Mouse (Mus musculus): ENCODE results near the gene Rgs8. TPM values are rescaled to one million over a fixed set of nuclear protein-coding genes. Genes with fewer than 3 reads are reported as not detected.

The Rgs8 gene
- total and polyA plus RNA-seq, 3 experiments, result 0.06 TPM; not detected in 2

DNA sequence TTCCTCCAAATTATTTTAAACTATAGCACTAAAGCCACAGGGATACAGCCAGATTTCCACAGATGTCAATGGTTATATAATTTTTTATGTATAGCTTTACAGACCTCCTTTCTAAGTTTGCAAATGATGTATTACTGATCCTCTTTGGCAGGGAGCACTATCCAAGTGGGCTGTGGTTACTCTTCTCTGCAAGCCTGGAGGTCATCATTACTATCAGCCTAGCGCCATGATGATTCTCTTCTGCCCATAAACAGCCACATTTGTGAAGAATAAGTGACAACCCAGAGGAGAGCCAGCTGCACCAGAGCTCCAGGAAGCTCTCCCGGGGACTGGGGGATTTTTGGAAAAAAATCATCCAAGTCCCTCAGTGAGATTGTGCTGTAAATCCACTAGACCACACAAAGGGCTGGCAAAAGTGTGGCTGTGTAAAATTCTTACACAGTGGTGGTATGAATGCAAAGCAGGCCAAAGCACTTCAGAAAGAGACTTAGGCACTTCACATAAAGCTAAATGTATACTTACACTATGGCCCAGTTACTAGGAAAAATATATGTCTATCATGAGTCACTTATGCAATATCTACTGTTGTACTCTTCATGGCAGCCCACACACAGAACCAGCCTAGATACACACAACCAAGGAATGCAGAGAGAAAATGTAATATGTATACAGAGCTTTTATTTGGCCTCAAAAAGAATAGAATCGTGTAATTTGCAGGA, 58.9 kb downstream of the Rgs8 start:
- DNase-seq, result no peak
- no peaks in the 10 kb centered on the region for H3K79me2 ChIP-seq (replicated peaks; ENCODE audit: control insufficient read depth, insufficient read depth, low read length)
- 70% methylated on average over 3 of the region's 3 CpGs for WGBS

DNA sequence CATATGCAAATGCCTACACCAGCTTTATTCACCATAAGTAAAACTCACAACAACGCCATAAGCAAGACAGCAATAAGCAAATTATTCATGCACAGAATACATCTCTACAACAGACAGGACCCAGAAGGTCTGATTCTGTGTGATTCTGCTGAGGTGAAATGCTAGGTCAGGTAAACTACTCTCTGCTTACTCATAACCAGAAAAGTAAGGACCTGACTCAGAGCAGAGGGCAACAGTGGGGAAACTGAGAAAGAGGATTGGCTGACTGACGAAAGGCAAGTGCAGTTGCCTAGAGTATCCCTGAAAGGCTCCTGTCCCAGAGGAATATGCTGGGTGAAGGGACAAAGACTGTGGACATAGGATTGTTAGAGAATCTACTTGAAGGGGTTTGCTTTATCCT, 59.8 kb downstream of the Rgs8 start:
- Histone ChIP-seq H3K4me1 (ENCODE audit: control insufficient read depth, insufficient read depth, low read length) (no peaks in the 10 kb centered on the region), H3K79me2 (replicated peaks; ENCODE audit: control insufficient read depth, insufficient read depth, low read length) (no peaks in the 10 kb centered on the region)

More for the DNA sequence above, 58.9 kb downstream of the Rgs8 start:
- Histone ChIP-seq H3K27ac (no peak overlapping the region), H3K4me3 (no peak overlapping the region), H3K4me1 (ENCODE audit: control insufficient read depth, insufficient read depth, low read length) (no peaks in the 10 kb centered on the region), H3K36me3 (ENCODE audit: control insufficient read depth, insufficient read depth, low read length) (no peaks in the 10 kb centered on the region), H3K27me3 (ENCODE audit: control insufficient read depth, insufficient read depth, low read length) (no peaks in the 10 kb centered on the region), H3K9ac (ENCODE audit: low read depth, low read length) (no peak overlapping the region)
- TF ChIP-seq POLR2A (IDR thresholded peaks at IDR 0.05; ENCODE audit: insufficient read depth, low read depth, low read length) (no peak), CTCF (IDR thresholded peaks at IDR 0.05) (no peak), EP300 (IDR thresholded peaks at IDR 0.05; ENCODE audit: insufficient read depth, low read depth, low read length) (no peak)
- intact Hi-C loops (cut with DNase I), result no loop called here

DNA sequence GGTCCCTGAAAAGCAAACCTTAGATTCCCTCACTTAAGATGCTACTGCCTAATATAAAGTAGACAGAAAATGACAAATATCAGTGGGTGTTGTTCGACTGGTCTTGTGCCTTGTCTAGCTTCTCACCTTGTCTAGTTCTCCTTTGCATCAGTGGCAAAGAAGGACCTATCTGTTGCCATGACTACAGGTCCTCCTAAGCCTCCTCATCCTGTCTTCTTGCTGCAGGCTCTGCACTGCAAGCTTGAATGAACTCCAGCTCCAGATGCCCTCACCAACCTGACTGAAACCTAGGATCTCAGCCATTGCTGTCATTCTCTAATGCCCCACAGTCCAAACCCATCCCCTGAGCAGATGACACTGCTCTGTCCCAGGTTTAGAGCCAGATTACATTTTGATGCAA, 65.2 kb downstream of the Rgs8 start:
- Histone ChIP-seq H3K4me3 (no peak overlapping the region), H3K79me2 (replicated peaks; ENCODE audit: control insufficient read depth, insufficient read depth, low read length) (no peaks in the 10 kb centered on the region), H3K36me3 (ENCODE audit: control insufficient read depth, insufficient read depth, low read length) (no peaks in the 10 kb centered on the region), H3K4me1 (ENCODE audit: control insufficient read depth, insufficient read depth, low read length) (no peaks in the 10 kb centered on the region), H3K27me3 (ENCODE audit: control insufficient read depth, insufficient read depth, low read length) (no peaks in the 10 kb centered on the region), H3K9ac (ENCODE audit: low read depth, low read length) (no peak overlapping the region), H3K27ac (no peak overlapping the region)
- TF ChIP-seq EP300 (IDR thresholded peaks at IDR 0.05; ENCODE audit: insufficient read depth, low read depth, low read length), result no peak
- no peak for TF ChIP-seq POLR2A (IDR thresholded peaks at IDR 0.05; ENCODE audit: insufficient read depth, low read depth, low read length)
- no peak for TF ChIP-seq CTCF (IDR thresholded peaks at IDR 0.05)
- intact Hi-C loops (cut with DNase I), result no loop called here
- 65% methylated on average over 1 of the region's 1 CpGs for WGBS
- no peak for DNase-seq

More for the DNA sequence above, 59.8 kb downstream of the Rgs8 start:
- TF ChIP-seq CTCF (IDR thresholded peaks at IDR 0.05), result no peak
- no peak for TF ChIP-seq EP300 (IDR thresholded peaks at IDR 0.05; ENCODE audit: insufficient read depth, low read depth, low read length)
- no peak for TF ChIP-seq POLR2A (IDR thresholded peaks at IDR 0.05; ENCODE audit: insufficient read depth, low read depth, low read length)
- Histone ChIP-seq H3K36me3 (ENCODE audit: control insufficient read depth, insufficient read depth, low read length) (no peaks in the 10 kb centered on the region), H3K27me3 (ENCODE audit: control insufficient read depth, insufficient read depth, low read length) (no peaks in the 10 kb centered on the region), H3K4me3 (no peak overlapping the region), H3K9ac (ENCODE audit: low read depth, low read length) (no peak overlapping the region), H3K27ac (no peak overlapping the region)
- 95% methylated on average over 2 of the region's 2 CpGs for WGBS
- DNase-seq, result no peak
- intact Hi-C loops (cut with DNase I), result no loop called here

DNA sequence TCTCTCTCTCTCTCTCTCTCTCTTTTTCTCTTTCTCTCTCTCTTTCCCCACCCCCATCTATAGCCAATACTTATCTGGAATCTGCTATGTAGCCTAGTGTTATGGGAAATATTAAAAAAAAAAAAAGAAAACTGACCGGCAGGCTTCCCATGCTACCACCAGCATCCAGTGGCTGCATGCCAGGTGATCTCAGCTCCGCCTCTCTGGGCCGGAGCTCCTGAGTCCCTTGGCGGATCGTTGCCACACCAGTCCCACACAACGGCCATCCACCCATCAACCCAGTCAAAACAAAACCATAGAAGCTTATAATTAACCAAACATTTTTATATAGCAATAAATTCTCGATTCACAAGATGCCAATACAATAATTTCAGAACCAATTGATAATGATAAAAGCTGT, 68.1 kb downstream of the Rgs8 start:
- Histone ChIP-seq H3K27ac (no peak overlapping the region), H3K9ac (ENCODE audit: low read depth, low read length) (no peak overlapping the region), H3K36me3 (ENCODE audit: control insufficient read depth, insufficient read depth, low read length) (no peaks in the 10 kb centered on the region), H3K79me2 (replicated peaks; ENCODE audit: control insufficient read depth, insufficient read depth, low read length) (no peaks in the 10 kb centered on the region), H3K4me1 (ENCODE audit: control insufficient read depth, insufficient read depth, low read length) (no peaks in the 10 kb centered on the region), H3K4me3 (no peak overlapping the region), H3K27me3 (ENCODE audit: control insufficient read depth, insufficient read depth, low read length) (no peaks in the 10 kb centered on the region)
- intact Hi-C loops (cut with DNase I), result no loop called here
- no peak for DNase-seq
- 61% methylated on average over 7 of the region's 7 CpGs for WGBS
- TF ChIP-seq EP300 (IDR thresholded peaks at IDR 0.05; ENCODE audit: insufficient read depth, low read depth, low read length) (no peak), CTCF (IDR thresholded peaks at IDR 0.05) (no peak), POLR2A (IDR thresholded peaks at IDR 0.05; ENCODE audit: insufficient read depth, low read depth, low read length) (no peak)

DNA sequence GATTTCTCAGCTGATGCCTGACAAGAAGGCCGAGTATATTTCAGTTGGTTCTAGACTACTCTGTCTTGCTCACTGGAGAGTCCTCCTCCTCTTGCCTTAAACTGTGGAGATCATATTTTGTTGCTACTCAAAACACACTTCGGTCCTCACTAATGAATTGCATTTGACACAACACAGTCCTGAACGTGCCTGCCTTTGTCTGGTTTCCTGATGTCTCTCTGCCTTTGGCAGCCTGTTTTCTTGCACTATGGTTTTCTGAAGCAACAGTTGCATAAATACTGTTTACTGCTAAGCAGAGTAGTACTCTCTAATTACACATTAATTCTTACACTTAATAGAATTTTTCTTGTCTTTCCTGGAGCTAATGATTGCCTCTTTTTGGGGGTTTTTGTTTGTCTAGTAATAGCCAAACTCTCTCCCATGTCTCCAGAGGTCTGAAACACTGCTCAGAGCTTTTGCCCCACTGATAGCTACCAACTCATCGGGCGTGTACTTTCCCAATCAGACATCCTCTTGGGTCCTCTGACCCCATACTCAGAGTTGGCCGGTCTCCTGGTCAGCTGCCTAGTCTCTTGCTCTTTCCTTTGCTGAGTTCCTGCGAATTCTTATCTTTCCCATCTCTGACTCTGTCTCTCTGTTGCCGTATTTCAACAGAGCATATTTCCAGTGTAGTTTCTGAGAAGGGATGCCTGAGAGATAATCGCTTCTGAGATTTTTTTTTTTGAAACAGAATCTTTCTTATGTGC, 68.9 kb downstream of the Rgs8 start:
- Histone ChIP-seq H3K4me1 (ENCODE audit: control insufficient read depth, insufficient read depth, low read length) (no peaks in the 10 kb centered on the region), H3K27ac (no peak overlapping the region), H3K4me3 (no peak overlapping the region), H3K27me3 (ENCODE audit: control insufficient read depth, insufficient read depth, low read length) (no peaks in the 10 kb centered on the region), H3K79me2 (replicated peaks; ENCODE audit: control insufficient read depth, insufficient read depth, low read length) (no peaks in the 10 kb centered on the region), H3K9ac (ENCODE audit: low read depth, low read length) (no peak overlapping the region), H3K36me3 (ENCODE audit: control insufficient read depth, insufficient read depth, low read length) (no peaks in the 10 kb centered on the region)
- intact Hi-C loops (cut with DNase I), result no loop called here
- WGBS, result 51% methylated on average over 9 of the region's 9 CpGs
- DNase-seq, result no peak
- TF ChIP-seq EP300 (IDR thresholded peaks at IDR 0.05; ENCODE audit: insufficient read depth, low read depth, low read length), result no peak
- no peak for TF ChIP-seq POLR2A (IDR thresholded peaks at IDR 0.05; ENCODE audit: insufficient read depth, low read depth, low read length)
- no peak for TF ChIP-seq CTCF (IDR thresholded peaks at IDR 0.05)

DNA sequence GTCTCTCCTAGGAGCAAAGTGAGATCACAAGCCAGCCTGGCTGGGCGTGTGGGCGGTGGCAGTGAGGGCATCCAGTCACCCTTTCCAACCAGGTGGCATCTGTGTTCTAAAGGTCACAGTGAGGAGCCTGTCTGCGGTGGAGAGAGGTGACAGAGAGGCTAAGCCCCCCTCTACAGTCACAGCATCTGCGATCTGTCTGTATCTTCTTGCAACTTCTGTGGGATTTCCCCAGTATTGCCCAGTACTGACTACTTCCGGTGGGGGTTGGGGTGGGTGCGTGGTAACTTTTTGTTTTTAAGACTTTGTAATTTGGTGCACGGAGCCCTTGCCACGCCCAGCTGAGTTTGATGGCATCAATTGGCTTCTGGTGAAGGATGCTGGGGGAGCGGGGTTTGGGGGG, 70.6 kb downstream of the Rgs8 start:
- 72% methylated on average over 9 of the region's 9 CpGs for WGBS
- no peak overlapping the region for H3K4me3 ChIP-seq
- no peak overlapping the region for H3K9ac ChIP-seq (ENCODE audit: low read depth, low read length)
- no peaks in the 10 kb centered on the region for H3K79me2 ChIP-seq (replicated peaks; ENCODE audit: control insufficient read depth, insufficient read depth, low read length)
- H3K27ac ChIP-seq, result no peak overlapping the region
- H3K4me1 ChIP-seq (ENCODE audit: control insufficient read depth, insufficient read depth, low read length), result no peaks in the 10 kb centered on the region
- no peaks in the 10 kb centered on the region for H3K27me3 ChIP-seq (ENCODE audit: control insufficient read depth, insufficient read depth, low read length)
- intact Hi-C loops (cut with DNase I), result no loop called here
- no peaks in the 10 kb centered on the region for H3K36me3 ChIP-seq (ENCODE audit: control insufficient read depth, insufficient read depth, low read length)
- TF ChIP-seq CTCF (IDR thresholded peaks at IDR 0.05) (no peak), EP300 (IDR thresholded peaks at IDR 0.05; ENCODE audit: insufficient read depth, low read depth, low read length) (no peak), POLR2A (IDR thresholded peaks at IDR 0.05; ENCODE audit: insufficient read depth, low read depth, low read length) (no peak)
- no peak for DNase-seq
